8 mouse cellular contexts compared by ENCODE assay signal in genomic region chr17:56365791-56366673, GRCm38 (mm10). TPM values are rescaled to one million over a fixed set of nuclear protein-coding genes. Genes with fewer than 3 reads are reported as not detected.
DNase-seq lines count a peak whose midpoint lies in the region; ATAC-seq lines count a peak whose summit lies in the region.

No protein-coding gene starts in this region.

- H3K4me1 ChIP-seq in heart, embryonic 15.5 days (replicated peaks): peaks cover 18% of the 10 kb centered on the region
- peaks cover 42% of the 10 kb centered on the region for H3K4me1 ChIP-seq in forebrain, embryonic 13.5 days
- peaks cover 6% of the 10 kb centered on the region for H3K4me1 ChIP-seq in liver, embryonic 13.5 days (replicated peaks)

- H3K27ac ChIP-seq in heart, embryonic 15.5 days: peak overlapping the region; percentile 34; the same call in 1 of the 2 replicates
- H3K27ac ChIP-seq in forebrain, embryonic 13.5 days: peak overlapping the region; percentile 60
- H3K27ac ChIP-seq in liver, embryonic 13.5 days: no peak overlapping the region

- no peak for DNase-seq in heart, postnatal 36 days
- DNase-seq in 416B (ENCODE audit: low read depth): peak; percentile 89
- no peak for DNase-seq in liver, embryonic 13.5 days
- DNase-seq in spleen, adult 12 weeks (ENCODE audit: low spot score): no peak
- DNase-seq in left cerebral cortex, adult 18-20 months (ENCODE audit: low spot score in 2 of 2): no peak
- DNase-seq in gastrocnemius, postnatal 14 days: no peak

- H3K9me3 ChIP-seq in heart, embryonic 15.5 days (replicated peaks): no peaks in the 10 kb centered on the region
- no peaks in the 10 kb centered on the region for H3K9me3 ChIP-seq in forebrain, embryonic 13.5 days (replicated peaks)
- no peaks in the 10 kb centered on the region for H3K9me3 ChIP-seq in liver, embryonic 13.5 days (replicated peaks)

- no peak overlapping the region for H3K4me2 ChIP-seq in heart, embryonic 15.5 days
- no peak overlapping the region for H3K4me2 ChIP-seq in forebrain, embryonic 13.5 days
- no peak overlapping the region for H3K4me2 ChIP-seq in liver, embryonic 13.5 days

- intact Hi-C loops in heart, postnatal 36 days (cut with DNase I): no loop called here
- intact Hi-C loops in gastrocnemius, postnatal 14 days (cut with DNase I; ENCODE audit: low total_unique reads): no loop called here

- peaks cover 15% of the 10 kb centered on the region; the same call in 1 of the 2 replicates for H3K36me3 ChIP-seq in heart, embryonic 15.5 days
- H3K36me3 ChIP-seq in forebrain, embryonic 13.5 days (ENCODE audit: poor library complexity, severe bottlenecking): peaks cover 70% of the 10 kb centered on the region
- H3K36me3 ChIP-seq in liver, embryonic 13.5 days: peaks cover 2% of the 10 kb centered on the region; the same call in 1 of the 2 replicates

- WGBS in heart, embryonic 15.5 days: 42% methylated on average over 7 of the region's 7 CpGs
- 58% methylated on average over 7 of the region's 7 CpGs for WGBS in forebrain, embryonic 13.5 days
- 57% methylated on average over 7 of the region's 7 CpGs for WGBS in liver, embryonic 13.5 days (ENCODE audit: insufficient replicate concordance)

- no peaks in the 10 kb centered on the region for H3K27me3 ChIP-seq in heart, embryonic 15.5 days
- no peaks in the 10 kb centered on the region for H3K27me3 ChIP-seq in forebrain, embryonic 13.5 days
- H3K27me3 ChIP-seq in liver, embryonic 13.5 days: no peaks in the 10 kb centered on the region

- no peak overlapping the region for H3K9ac ChIP-seq in heart, embryonic 15.5 days
- 0 out of 2 replicates have a peak overlapping the region, but pooled peaks have one; percentile 9 for H3K9ac ChIP-seq in forebrain, embryonic 13.5 days
- H3K9ac ChIP-seq in liver, embryonic 13.5 days: no peak overlapping the region

- no peak overlapping the region for H3K4me3 ChIP-seq in heart, embryonic 15.5 days
- H3K4me3 ChIP-seq in forebrain, embryonic 13.5 days: no peak overlapping the region
- no peak overlapping the region for H3K4me3 ChIP-seq in liver, embryonic 13.5 days (replicated peaks)

- ATAC-seq in heart, embryonic 15.5 days (replicated peaks; ENCODE audit: insufficient number of reproducible peaks, insufficient read depth, low FRiP score, low read depth): peak; percentile 18; the same call in 1 of the 2 replicates
- ATAC-seq in forebrain, embryonic 13.5 days: no peak
- peak; percentile 45; the same call in 1 of the 2 replicates for ATAC-seq in liver, embryonic 13.5 days (ENCODE audit: low read depth)

RNA-seq across cellular contexts. Expression of gene Kdm4b, which starts 40.2 kb away (rescaled TPM):
- 26.1 and 31.2 TPM in 2 replicates for polyA plus RNA-seq in heart, embryonic 15.5 days (2015; fragmentation: Nextera tagmentation; extraction: Ambion mirVana)
- total RNA-seq in heart, postnatal 36 days (2021): 10 to 100 TPM; 38.0 to 40.9 TPM
- 51.4 and 55.9 TPM in 2 replicates for polyA plus RNA-seq in forebrain, embryonic 13.5 days (2015; fragmentation: Nextera tagmentation; extraction: Ambion mirVana)
- 6.1 and 7.1 TPM in 2 replicates for polyA plus RNA-seq in liver, embryonic 13.5 days (2015; fragmentation: Nextera tagmentation; extraction: Ambion mirVana)
- total RNA-seq in left cerebral cortex, adult 18-20 months (2021): 10 to 100 TPM; 59.1 to 64.7 TPM
- total RNA-seq in gastrocnemius, postnatal 14 days (2021): 10 to 100 TPM; 24.1 to 27.2 TPM
